Mouse (Mus musculus): ENCODE data around the gene Sorcs3.

- TF ChIP-seq CTCF (conservative IDR thresholded peaks at IDR 0.05; ENCODE audit: low read length) (no peak), NANOG (IDR thresholded peaks at IDR 0.05; ENCODE audit: borderline replicate concordance, low read length) (peak; percentile 86)
Measured at GRCm38 (mm10) chr19:48771565-48771964, 565.7 kb downstream of the Sorcs3 start.
